Mouse (Mus musculus) midbrain, embryonic 11.5 days (tissue): Measurements from ENCODE around the gene Idh2. TPM values are rescaled to one million over a fixed set of nuclear protein-coding genes. Genes with fewer than 3 reads are reported as not detected.

ENCODE experiments used
- ATAC-seq: fragments of 200-750 bp; cut with Nextera tagmentation; 2 replicates; pipeline ENCODE4 v1.8.0; 2017; ENCODE audit warnings: moderate TSS enrichment, moderate library complexity; ENCODE audit not compliant: low FRiP score
- DNase-seq: peaks from one replicate; pipeline ENCODE4 v3.0.0; 2015; ENCODE audit warnings: low spot score; ENCODE audit errors: missing footprints
- H3K27ac ChIP-seq: fragments of 300-500 bp; sonication (generic); 2 replicates; pipeline ENCODE4 v1.5.1; 2014; ENCODE audit warnings: low read depth, low read length
- H3K27me3 ChIP-seq: fragments of 300-500 bp; sonication (generic); 2 replicates; pipeline ENCODE4 v1.6.1; 2014; ENCODE audit warnings: mild to moderate bottlenecking, low read length, moderate library complexity, mixed read lengths; ENCODE audit not compliant: control insufficient read depth, insufficient read depth
- H3K36me3 ChIP-seq: fragments of 300-500 bp; sonication (generic); 2 replicates; pipeline ENCODE4 v1.6.1; 2014; ENCODE audit warnings: mild to moderate bottlenecking, low read length, moderate library complexity, mixed read lengths; ENCODE audit not compliant: control insufficient read depth, insufficient read depth
- H3K4me1 ChIP-seq: fragments of 300-500 bp; sonication (generic); 2 replicates; pipeline ENCODE4 v1.6.1; 2014; ENCODE audit warnings: low read length; ENCODE audit not compliant: control insufficient read depth, insufficient read depth
- H3K4me2 ChIP-seq: fragments of 300-500 bp; sonication (generic); 2 replicates; pipeline ENCODE4 v1.6.1; 2014; ENCODE audit warnings: mild to moderate bottlenecking, moderate library complexity
- H3K4me3 ChIP-seq: fragments of 300-500 bp; sonication (generic); 2 replicates; pipeline ENCODE4 v1.5.1; 2014; ENCODE audit warnings: low read depth, low read length
- H3K9ac ChIP-seq: fragments of 300-500 bp; sonication (generic); 2 replicates; pipeline ENCODE4 v1.6.1; 2014; ENCODE audit warnings: low read length
- H3K9me3 ChIP-seq: fragments of 300-500 bp; sonication (generic); 2 replicates; pipeline ENCODE4 v1.6.1; 2016; ENCODE audit warnings: low read length; ENCODE audit not compliant: control insufficient read depth
- WGBS: fragments of 180-500 bp; shearing (Covaris S2); extraction: QIAGEN DNeasy Blood & Tissue Kit; methylation state at CpG from one replicate; pipeline ENCODE4 v1.1.7; 2014; 5-methylcytosine and 5-hydroxymethylcytosine counted together
- polyA plus RNA-seq: library from polyadenylated mRNA; unstranded; fragments of >200 nt; fragmentation: Nextera tagmentation; extraction: Ambion mirVana; gene quantifications from 2 replicates; pipeline ENCODE4 v1.2.1, GENCODE M21; 2014

Idh2 gene
- polyA plus RNA-seq, 1 experiment from 2014 or later = 357 TPM

GRCm38 (mm10) chr7:80068341-80068740, 46.9 kb downstream of the Idh2 start:
- Histone ChIP-seq H3K4me1 (peaks cover 55% of the 10 kb centered on the region), H3K27me3 (no peaks in the 10 kb centered on the region), H3K4me2 (no peak overlapping the region), H3K9me3 (no peaks in the 10 kb centered on the region), H3K36me3 (no peaks in the 10 kb centered on the region), H3K9ac (no peak overlapping the region), H3K27ac (no peak overlapping the region), H3K4me3 (no peak overlapping the region)
- WGBS = 59% methylated on average over 5 of the region's 7 CpGs
- DNase-seq (no peak), ATAC-seq (no peak)

- no peaks in the 10 kb centered on the region for H3K9me3 ChIP-seq
- H3K27me3 ChIP-seq = no peaks in the 10 kb centered on the region
- ATAC-seq = no peak
- no peak overlapping the region for H3K27ac ChIP-seq
- H3K36me3 ChIP-seq = no peaks in the 10 kb centered on the region
- no peak overlapping the region for H3K9ac ChIP-seq
- WGBS = 83% methylated on average over 13 of the region's 13 CpGs
- no peak overlapping the region for H3K4me2 ChIP-seq
- no peak for DNase-seq
- no peak overlapping the region for H3K4me3 ChIP-seq
- peaks cover 62% of the 10 kb centered on the region for H3K4me1 ChIP-seq
Observed at GRCm38 (mm10) chr7:80066675-80067455, 48.3 kb downstream of the Idh2 start.

GRCm38 (mm10) chr7:80065250-80065649, 49.9 kb downstream of the Idh2 start:
- H3K36me3 ChIP-seq = no peaks in the 10 kb centered on the region
- H3K9ac ChIP-seq = no peak overlapping the region
- H3K4me2 ChIP-seq = no peak overlapping the region
- no peak for ATAC-seq
- no peak overlapping the region for H3K4me3 ChIP-seq
- DNase-seq = no peak
- H3K9me3 ChIP-seq = no peaks in the 10 kb centered on the region
- 90% methylated on average over 3 of the region's 3 CpGs for WGBS
- no peaks in the 10 kb centered on the region for H3K27me3 ChIP-seq
- peaks cover 54% of the 10 kb centered on the region for H3K4me1 ChIP-seq
- H3K27ac ChIP-seq = no peak overlapping the region

- Histone ChIP-seq H3K4me1 (peaks cover 44% of the 10 kb centered on the region), H3K27ac (peak overlapping the region; percentile 65; the same call in 1 of the 2 replicates), H3K27me3 (no peaks in the 10 kb centered on the region), H3K36me3 (no peaks in the 10 kb centered on the region), H3K4me2 (no peak overlapping the region), H3K4me3 (no peak overlapping the region), H3K9ac (no peak overlapping the region), H3K9me3 (no peaks in the 10 kb centered on the region)
- 59% methylated on average over 15 of the region's 15 CpGs for WGBS
- DNase-seq = no peak
- no peak for ATAC-seq
Observed at GRCm38 (mm10) chr7:80063902-80064736, 51.1 kb downstream of the Idh2 start.

GRCm38 (mm10) chr7:80063244-80063643, 51.9 kb downstream of the Idh2 start:
- Histone ChIP-seq H3K4me3 (no peak overlapping the region), H3K36me3 (no peaks in the 10 kb centered on the region), H3K27ac (peak overlapping the region; percentile 65), H3K9me3 (no peaks in the 10 kb centered on the region), H3K4me1 (peaks cover 48% of the 10 kb centered on the region), H3K9ac (peak overlapping the region; percentile 25; the same call in 1 of the 2 replicates), H3K27me3 (no peaks in the 10 kb centered on the region), H3K4me2 (0 out of 2 replicates have a peak overlapping the region, but pooled peaks have one; percentile 0)
- ATAC-seq (peak; percentile 37; the same call in 1 of the 2 replicates), DNase-seq (no peak)
- WGBS = 69% methylated on average over 5 of the region's 5 CpGs

GRCm38 (mm10) chr7:80062083-80062826, 52.9 kb downstream of the Idh2 start:
- peaks cover 54% of the 10 kb centered on the region for H3K4me1 ChIP-seq
- H3K9ac ChIP-seq = no peak overlapping the region
- no peaks in the 10 kb centered on the region for H3K36me3 ChIP-seq
- no peak overlapping the region for H3K27ac ChIP-seq
- WGBS = 88% methylated on average over 17 of the region's 17 CpGs
- no peak for ATAC-seq
- H3K4me2 ChIP-seq = no peak overlapping the region
- H3K9me3 ChIP-seq = no peaks in the 10 kb centered on the region
- no peaks in the 10 kb centered on the region for H3K27me3 ChIP-seq
- DNase-seq = no peak
- H3K4me3 ChIP-seq = no peak overlapping the region

- no peak overlapping the region for H3K4me3 ChIP-seq
- no peaks in the 10 kb centered on the region for H3K9me3 ChIP-seq
- ATAC-seq (no peak), DNase-seq (no peak)
- peaks cover 61% of the 10 kb centered on the region for H3K4me1 ChIP-seq
- H3K27me3 ChIP-seq = no peaks in the 10 kb centered on the region
- no peak overlapping the region for H3K9ac ChIP-seq
- H3K27ac ChIP-seq = no peak overlapping the region
- H3K4me2 ChIP-seq = no peak overlapping the region
- no peaks in the 10 kb centered on the region for H3K36me3 ChIP-seq
- WGBS = 91% methylated on average over 10 of the region's 10 CpGs
Observed at GRCm38 (mm10) chr7:80060012-80060778, 55.0 kb downstream of the Idh2 start.

GRCm38 (mm10) chr7:80059064-80059838, 55.9 kb downstream of the Idh2 start:
- no peak overlapping the region for H3K4me2 ChIP-seq
- peak overlapping the region; percentile 25; the same call in 1 of the 2 replicates for H3K27ac ChIP-seq
- peaks cover 57% of the 10 kb centered on the region for H3K4me1 ChIP-seq
- H3K9me3 ChIP-seq = no peaks in the 10 kb centered on the region
- H3K36me3 ChIP-seq = no peaks in the 10 kb centered on the region
- no peak for ATAC-seq
- H3K9ac ChIP-seq = no peak overlapping the region
- DNase-seq = no peak
- no peak overlapping the region for H3K4me3 ChIP-seq
- no peaks in the 10 kb centered on the region for H3K27me3 ChIP-seq
- WGBS = 78% methylated on average over 13 of the region's 13 CpGs
